Mouse (Mus musculus): Measurements from ENCODE around the gene Fam71a. TPM values are rescaled to one million over a fixed set of nuclear protein-coding genes. Genes with fewer than 3 reads are reported as not detected.

Gene Fam71a
- polyA plus RNA-seq, 2 experiments: not detected

DNA sequence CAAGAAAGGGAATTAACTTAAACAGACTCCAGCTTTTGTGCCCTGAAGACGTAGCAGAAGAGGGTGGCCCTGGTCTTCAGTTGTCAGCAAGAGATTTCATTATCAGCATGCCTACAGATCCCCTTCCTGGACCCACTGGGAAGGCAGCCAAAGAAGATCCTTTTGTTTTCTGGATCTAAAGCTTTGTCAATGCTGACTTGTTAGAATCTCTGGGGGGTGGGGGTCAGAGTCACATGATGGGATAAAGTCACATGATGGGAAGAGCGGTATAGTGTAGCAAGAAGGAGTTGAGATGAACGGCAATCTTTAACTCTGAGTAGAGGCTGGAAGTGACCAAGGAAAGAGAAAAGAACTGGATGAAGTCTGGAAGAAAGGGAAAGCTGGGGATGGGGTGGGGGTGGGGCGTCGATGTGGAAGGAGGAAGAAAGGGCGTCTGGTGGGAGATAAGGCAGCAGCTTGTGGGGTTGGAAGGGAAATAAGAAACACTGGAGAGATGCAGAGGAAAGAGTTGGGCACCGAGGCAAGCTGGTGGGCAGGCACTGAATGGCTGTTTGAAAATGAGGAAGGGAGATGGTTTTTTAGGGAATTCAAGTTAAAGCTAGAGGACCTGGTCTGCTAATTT is 25.6 kb downstream of the Fam71a start:
- Histone ChIP-seq H3K4me1 (replicated peaks; ENCODE audit: control insufficient read depth in 2 of 2, insufficient read depth in 2 of 2, low read length in 1 of 2) (peaks cover 0 to 8% of the 10 kb centered on the region in 2 experiments; a peak in 2 of 4 replicates), H3K36me3 (replicated peaks; ENCODE audit: control insufficient read depth, insufficient read depth, low read depth) (no peaks in the 10 kb centered on the region), H3K4me3 (ENCODE audit: insufficient read depth in 1 of 2, low read depth in 2 of 2, low read length in 2 of 2) (no peak overlapping the region), H3K9ac (replicated peaks) (no peak overlapping the region), H3K9me3 (ENCODE audit: control insufficient read depth, low read length) (no peaks in the 10 kb centered on the region), H3K4me2 (ENCODE audit: low read depth) (no peak overlapping the region), H3K27me3 (ENCODE audit: control insufficient read depth, insufficient read depth, low read length) (no peaks in the 10 kb centered on the region; the same call in 1 of the 2 replicates), H3K27ac (no peak overlapping the region)
- WGBS (ENCODE audit: insufficient replicate concordance): 14% methylated on average over 7 of the region's 7 CpGs
- ATAC-seq (ENCODE audit: insufficient read depth): peak; percentile 21; the same call in 1 of the 2 replicates
- TF ChIP-seq EP300 (IDR thresholded peaks at IDR 0.05; ENCODE audit: low read depth) (no peak), CTCF (IDR thresholded peaks at IDR 0.05; ENCODE audit: low read depth) (no peak)
- DNase-seq (ENCODE audit: low read depth in 3 of 3, low spot score in 3 of 3): no peak

DNA sequence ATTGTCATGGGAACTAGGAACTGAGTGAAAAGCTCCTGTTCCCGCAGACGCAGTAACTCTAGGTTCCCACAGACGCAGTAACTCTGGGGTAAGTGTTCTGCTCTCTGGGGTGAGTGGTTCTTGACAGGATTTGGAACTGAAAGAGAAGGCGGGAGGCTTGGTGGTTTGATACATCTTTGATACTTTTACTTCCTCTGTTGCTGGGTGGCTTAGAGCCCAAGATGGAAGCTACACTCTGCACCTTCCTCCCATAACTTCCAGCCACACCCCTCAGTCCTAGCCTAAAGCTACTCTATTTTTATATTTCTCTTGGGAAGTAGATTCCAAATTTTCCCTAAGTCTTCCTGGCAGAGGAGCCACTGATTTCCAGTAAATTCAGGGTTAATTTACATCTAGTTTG is 26.2 kb downstream of the Fam71a start:
- Histone ChIP-seq H3K36me3 (replicated peaks; ENCODE audit: control insufficient read depth, insufficient read depth, low read depth) (no peaks in the 10 kb centered on the region), H3K27ac (no peak overlapping the region), H3K27me3 (ENCODE audit: control insufficient read depth, insufficient read depth, low read length) (no peaks in the 10 kb centered on the region; the same call in 1 of the 2 replicates), H3K4me2 (ENCODE audit: low read depth) (no peak overlapping the region), H3K9ac (replicated peaks) (no peak overlapping the region), H3K9me3 (ENCODE audit: control insufficient read depth, low read length) (no peaks in the 10 kb centered on the region), H3K4me3 (ENCODE audit: insufficient read depth in 1 of 2, low read depth in 2 of 2, low read length in 2 of 2) (no peak overlapping the region), H3K4me1 (replicated peaks; ENCODE audit: control insufficient read depth in 2 of 2, insufficient read depth in 2 of 2, low read length in 1 of 2) (peaks cover 0 to 10% of the 10 kb centered on the region in 2 experiments; a peak in 2 of 4 replicates)
- DNase-seq (ENCODE audit: low read depth in 3 of 3, low spot score in 3 of 3): no peak
- TF ChIP-seq EP300 (IDR thresholded peaks at IDR 0.05; ENCODE audit: low read depth) (no peak), CTCF (IDR thresholded peaks at IDR 0.05; ENCODE audit: low read depth) (no peak)
- 56% methylated on average over 4 of the region's 4 CpGs for WGBS (ENCODE audit: insufficient replicate concordance)
- ATAC-seq (ENCODE audit: insufficient read depth): no peak

- Histone ChIP-seq H3K4me3 (ENCODE audit: insufficient read depth in 1 of 2, low read depth in 2 of 2, low read length in 2 of 2) (no peak overlapping the region), H3K27ac (no peak overlapping the region), H3K27me3 (ENCODE audit: control insufficient read depth, insufficient read depth, low read length) (no peaks in the 10 kb centered on the region; the same call in 1 of the 2 replicates), H3K4me1 (replicated peaks; ENCODE audit: control insufficient read depth in 2 of 2, insufficient read depth in 2 of 2, low read length in 1 of 2) (peaks cover 0 to 23% of the 10 kb centered on the region in 2 experiments; a peak in 2 of 4 replicates), H3K4me2 (ENCODE audit: low read depth) (no peak overlapping the region), H3K9me3 (ENCODE audit: control insufficient read depth, low read length) (no peaks in the 10 kb centered on the region), H3K9ac (replicated peaks) (no peak overlapping the region), H3K36me3 (replicated peaks; ENCODE audit: control insufficient read depth, insufficient read depth, low read depth) (no peaks in the 10 kb centered on the region)
- WGBS (ENCODE audit: insufficient replicate concordance): 52% methylated on average over 4 of the region's 4 CpGs
- TF ChIP-seq CTCF (IDR thresholded peaks at IDR 0.05; ENCODE audit: low read depth): no peak
- TF ChIP-seq EP300 (IDR thresholded peaks at IDR 0.05; ENCODE audit: low read depth): no peak
- no peak for ATAC-seq (ENCODE audit: insufficient read depth)
- no peak for DNase-seq (ENCODE audit: low read depth in 3 of 3, low spot score in 3 of 3)
These were observed 29.2 kb downstream of the Fam71a start for GRCm38 (mm10) chr1:191135406-191135805.

GRCm38 (mm10) chr1:191132934-191133333 is 31.7 kb downstream of the Fam71a start:
- Histone ChIP-seq H3K36me3 (replicated peaks; ENCODE audit: control insufficient read depth, insufficient read depth, low read depth) (no peaks in the 10 kb centered on the region), H3K27me3 (ENCODE audit: control insufficient read depth, insufficient read depth, low read length) (no peaks in the 10 kb centered on the region; the same call in 1 of the 2 replicates), H3K4me1 (replicated peaks; ENCODE audit: control insufficient read depth in 2 of 2, insufficient read depth in 2 of 2, low read length in 1 of 2) (peaks cover 0 to 15% of the 10 kb centered on the region in 2 experiments; a peak in 2 of 4 replicates), H3K9ac (replicated peaks) (no peak overlapping the region), H3K4me2 (ENCODE audit: low read depth) (no peak overlapping the region), H3K9me3 (ENCODE audit: control insufficient read depth, low read length) (no peaks in the 10 kb centered on the region), H3K4me3 (ENCODE audit: insufficient read depth in 1 of 2, low read depth in 2 of 2, low read length in 2 of 2) (no peak overlapping the region), H3K27ac (no peak overlapping the region)
- DNase-seq (ENCODE audit: low read depth in 3 of 3, low spot score in 3 of 3) (no peak), ATAC-seq (ENCODE audit: insufficient read depth) (peak; percentile 53; the same call in 1 of the 2 replicates)
- WGBS (ENCODE audit: insufficient replicate concordance): 9% methylated on average over 5 of the region's 5 CpGs
- TF ChIP-seq CTCF (IDR thresholded peaks at IDR 0.05; ENCODE audit: low read depth): no peak
- no peak for TF ChIP-seq EP300 (IDR thresholded peaks at IDR 0.05; ENCODE audit: low read depth)

GRCm38 (mm10) chr1:191132240-191132639 is 32.4 kb downstream of the Fam71a start:
- ATAC-seq (ENCODE audit: insufficient read depth): no peak
- DNase-seq (ENCODE audit: low read depth in 3 of 3, low spot score in 3 of 3): no peak
- no peak overlapping the region for H3K9ac ChIP-seq (replicated peaks)
- no peak overlapping the region for H3K4me2 ChIP-seq (ENCODE audit: low read depth)
- no peak overlapping the region for H3K27ac ChIP-seq
- 35% methylated on average over 5 of the region's 5 CpGs for WGBS (ENCODE audit: insufficient replicate concordance)
- no peak overlapping the region for H3K4me3 ChIP-seq (ENCODE audit: insufficient read depth in 1 of 2, low read depth in 2 of 2, low read length in 2 of 2)
- H3K36me3 ChIP-seq (replicated peaks; ENCODE audit: control insufficient read depth, insufficient read depth, low read depth): no peaks in the 10 kb centered on the region
- H3K9me3 ChIP-seq (ENCODE audit: control insufficient read depth, low read length): no peaks in the 10 kb centered on the region
- H3K27me3 ChIP-seq (ENCODE audit: control insufficient read depth, insufficient read depth, low read length): no peaks in the 10 kb centered on the region; the same call in 1 of the 2 replicates
- TF ChIP-seq EP300 (IDR thresholded peaks at IDR 0.05; ENCODE audit: low read depth) (no peak), CTCF (IDR thresholded peaks at IDR 0.05; ENCODE audit: low read depth) (no peak)
- H3K4me1 ChIP-seq (replicated peaks; ENCODE audit: control insufficient read depth in 2 of 2, insufficient read depth in 2 of 2, low read length in 1 of 2): peaks cover 0 to 15% of the 10 kb centered on the region in 2 experiments; a peak in 2 of 4 replicates
